Mouse (Mus musculus) embryonic facial prominence, embryonic 13.5 days (tissue): ENCODE measurements at regions not wholly inside any gene's neighbourhood (a gene's known extent, or its start where the extent isn't known, plus 50 kb on each side); places are given as distances from the start of the nearest gene placed in this dataset.

ENCODE experiments used
- ATAC-seq: fragments of 200-750 bp; cut with Nextera tagmentation; 2 replicates; pipeline ENCODE4 v1.8.0; 2017; ENCODE audit warnings: low read depth; ENCODE audit not compliant: insufficient number of reproducible peaks, insufficient read depth, low FRiP score, low TSS enrichment
- H3K27ac ChIP-seq: fragments of 300-500 bp; sonication (generic); 2 replicates; pipeline ENCODE4 v1.5.1; 2015; ENCODE audit warnings: moderate library complexity, mild to moderate bottlenecking, inconsistent platforms
- H3K27me3 ChIP-seq: fragments of 300-500 bp; sonication (generic); 2 replicates; pipeline ENCODE4 v1.6.1; 2015; ENCODE audit warnings: mild to moderate bottlenecking, inconsistent platforms
- H3K36me3 ChIP-seq: fragments of 300-500 bp; sonication (generic); 2 replicates; pipeline ENCODE4 v1.6.1; 2015; ENCODE audit warnings: mild to moderate bottlenecking, inconsistent platforms
- H3K4me1 ChIP-seq: fragments of 300-500 bp; sonication (generic); 2 replicates; pipeline ENCODE4 v1.6.1; 2015; ENCODE audit warnings: inconsistent platforms
- H3K4me2 ChIP-seq: fragments of 300-500 bp; sonication (generic); 2 replicates; pipeline ENCODE4 v1.6.1; 2015; ENCODE audit warnings: moderate library complexity, mild to moderate bottlenecking, inconsistent platforms
- H3K4me3 ChIP-seq: fragments of 300-500 bp; sonication (generic); 2 replicates; pipeline ENCODE4 v1.5.1; 2015; ENCODE audit warnings: mild to moderate bottlenecking, inconsistent platforms
- H3K9ac ChIP-seq: fragments of 300-500 bp; sonication (generic); 2 replicates; pipeline ENCODE4 v1.6.1; 2015; ENCODE audit warnings: mild to moderate bottlenecking, inconsistent platforms
- H3K9me3 ChIP-seq: fragments of 300-500 bp; sonication (generic); 2 replicates; pipeline ENCODE4 v1.6.1; 2016; ENCODE audit warnings: inconsistent platforms
- WGBS: fragments of 180-500 bp; shearing (Covaris S2); methylation state at CpG from one replicate; pipeline ENCODE4 v1.1.7; 2015; ENCODE audit warnings: mixed read lengths; 5-methylcytosine and 5-hydroxymethylcytosine counted together

DNA sequence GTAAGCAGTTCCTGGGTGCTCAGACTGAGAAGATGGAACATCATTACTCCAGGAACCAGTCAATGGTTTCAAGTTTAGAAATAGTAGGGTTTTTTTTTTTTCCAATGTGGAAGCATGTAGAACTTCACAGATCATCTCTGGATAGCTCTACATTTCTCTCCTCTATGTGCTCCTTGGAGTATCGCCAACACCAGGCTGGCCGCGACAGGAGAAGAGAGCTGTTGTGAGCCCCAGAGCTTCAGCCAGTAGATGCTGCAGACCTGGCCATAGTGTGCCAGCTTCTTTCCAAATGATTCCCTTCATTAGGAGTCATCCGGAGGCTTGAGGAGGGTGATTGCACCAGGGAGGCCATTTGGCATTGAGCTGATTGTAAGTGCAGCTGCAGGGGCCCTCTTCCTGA, 322.6 kb upstream of the Thsd7b start:
- H3K27me3 ChIP-seq = no peaks in the 10 kb centered on the region
- no peak overlapping the region for H3K4me3 ChIP-seq
- no peak overlapping the region for H3K9ac ChIP-seq
- H3K9me3 ChIP-seq = no peaks in the 10 kb centered on the region
- 79% methylated on average over 4 of the region's 4 CpGs for WGBS
- no peaks in the 10 kb centered on the region for H3K4me1 ChIP-seq
- no peak for ATAC-seq
- H3K36me3 ChIP-seq = no peaks in the 10 kb centered on the region
- H3K27ac ChIP-seq = no peak overlapping the region
- no peak overlapping the region for H3K4me2 ChIP-seq

DNA sequence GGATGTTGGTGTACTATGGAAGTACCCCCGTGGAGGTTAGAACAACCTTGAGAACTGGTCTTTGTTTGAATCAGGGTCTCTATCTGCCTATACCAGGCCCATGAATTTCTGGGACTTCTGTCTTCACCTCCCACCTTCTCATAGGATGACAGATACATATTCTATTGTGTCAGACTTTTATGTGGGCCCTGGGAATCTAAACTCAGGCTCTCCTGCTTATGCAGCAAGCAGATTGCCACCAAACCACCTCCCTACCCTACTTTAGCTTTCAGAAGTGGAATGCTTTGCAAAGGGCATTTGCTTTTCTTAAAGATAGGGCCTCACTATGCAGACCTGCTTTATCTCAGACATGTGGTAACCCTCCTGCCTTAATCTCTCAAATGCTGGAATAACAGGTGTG, 322.7 kb upstream of the Cxcr4 start:
- no peak overlapping the region for H3K9ac ChIP-seq

DNA sequence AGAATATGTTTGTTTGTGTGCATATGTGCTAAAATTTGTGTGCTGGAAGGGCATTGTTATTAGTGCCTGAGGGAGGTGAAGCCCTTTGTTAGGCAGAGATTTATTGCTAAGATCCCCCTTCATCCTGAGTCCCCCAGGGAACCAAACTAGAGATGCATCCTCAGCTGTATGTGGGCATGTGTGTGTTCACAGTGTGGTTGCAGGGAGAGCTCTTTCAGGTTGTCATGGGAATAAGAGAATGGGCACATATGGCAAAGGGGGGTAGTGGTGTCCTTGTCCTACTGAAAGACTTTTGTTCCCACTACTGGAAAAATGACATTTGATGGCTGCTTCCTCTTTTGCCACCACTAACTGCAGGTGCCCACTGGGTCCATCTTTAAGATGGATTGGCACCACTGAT, 320.4 kb upstream of the Cxcr4 start:
- no peak overlapping the region for H3K4me3 ChIP-seq
- no peak for ATAC-seq
- no peaks in the 10 kb centered on the region for H3K27me3 ChIP-seq
- no peak overlapping the region for H3K4me2 ChIP-seq
- H3K9ac ChIP-seq = no peak overlapping the region
- H3K9me3 ChIP-seq = no peaks in the 10 kb centered on the region
- H3K27ac ChIP-seq = no peak overlapping the region
- no peaks in the 10 kb centered on the region for H3K4me1 ChIP-seq
- no peaks in the 10 kb centered on the region for H3K36me3 ChIP-seq

More for the DNA sequence above, 322.7 kb upstream of the Cxcr4 start:
- 89% methylated on average over 1 of the region's 1 CpGs for WGBS
- H3K4me3 ChIP-seq = no peak overlapping the region
- no peaks in the 10 kb centered on the region for H3K27me3 ChIP-seq
- H3K27ac ChIP-seq = no peak overlapping the region
- H3K4me2 ChIP-seq = no peak overlapping the region
- H3K9me3 ChIP-seq = no peaks in the 10 kb centered on the region
- H3K36me3 ChIP-seq = no peaks in the 10 kb centered on the region
- no peak for ATAC-seq
- no peaks in the 10 kb centered on the region for H3K4me1 ChIP-seq

DNA sequence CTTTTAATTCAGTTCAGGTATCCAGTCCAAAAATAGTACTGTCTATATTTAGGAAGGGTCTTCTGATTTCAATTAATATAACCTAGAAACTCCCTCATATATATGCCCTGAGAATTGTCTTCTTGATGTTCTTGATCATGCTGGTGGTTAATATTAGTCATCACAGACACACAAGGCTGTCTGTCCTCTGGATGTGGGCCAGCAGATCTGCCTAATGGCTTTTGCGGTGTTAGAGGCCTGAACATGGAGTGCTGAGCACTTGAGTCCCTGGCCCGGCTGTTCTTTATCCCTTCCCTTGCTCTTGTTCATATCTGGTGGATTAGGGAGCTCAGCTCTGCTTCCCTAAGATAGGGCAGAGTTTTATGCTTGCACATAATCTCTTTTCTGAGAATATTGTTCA, 315.5 kb upstream of the Cxcr4 start:
- no peaks in the 10 kb centered on the region for H3K4me1 ChIP-seq
- ATAC-seq = no peak
- 86% methylated on average over 2 of the region's 2 CpGs for WGBS
- H3K9me3 ChIP-seq = no peaks in the 10 kb centered on the region
- H3K4me2 ChIP-seq = no peak overlapping the region
- no peaks in the 10 kb centered on the region for H3K36me3 ChIP-seq
- no peaks in the 10 kb centered on the region for H3K27me3 ChIP-seq
- no peak overlapping the region for H3K4me3 ChIP-seq
- no peak overlapping the region for H3K9ac ChIP-seq
- no peak overlapping the region for H3K27ac ChIP-seq

DNA sequence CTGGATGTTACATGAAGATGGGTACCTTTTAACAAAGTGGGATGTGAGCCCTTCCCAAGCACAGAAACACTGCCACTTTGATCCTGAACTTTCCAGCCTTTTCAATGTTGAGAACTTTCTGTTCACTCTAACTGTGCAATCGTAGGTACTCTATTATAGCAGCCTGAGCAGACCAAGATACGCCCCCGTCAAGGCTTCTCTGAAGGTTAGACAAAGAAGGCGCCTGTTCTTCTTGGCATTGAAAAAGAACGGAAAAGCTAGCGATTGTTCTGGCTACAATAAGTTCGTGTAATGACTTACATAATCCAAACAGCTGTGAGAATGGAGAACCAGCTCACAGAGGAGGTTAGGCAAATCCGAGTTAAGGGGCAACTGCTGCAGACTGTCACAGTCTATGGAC, 305.9 kb upstream of the Cxcr4 start:
- no peak for ATAC-seq
- H3K9me3 ChIP-seq = no peaks in the 10 kb centered on the region
- no peaks in the 10 kb centered on the region for H3K27me3 ChIP-seq
- H3K9ac ChIP-seq = no peak overlapping the region
- H3K4me3 ChIP-seq = no peak overlapping the region
- H3K4me2 ChIP-seq = no peak overlapping the region
- WGBS = 76% methylated on average over 8 of the region's 8 CpGs
- H3K4me1 ChIP-seq = no peaks in the 10 kb centered on the region
- H3K36me3 ChIP-seq = no peaks in the 10 kb centered on the region
- H3K27ac ChIP-seq = no peak overlapping the region

DNA sequence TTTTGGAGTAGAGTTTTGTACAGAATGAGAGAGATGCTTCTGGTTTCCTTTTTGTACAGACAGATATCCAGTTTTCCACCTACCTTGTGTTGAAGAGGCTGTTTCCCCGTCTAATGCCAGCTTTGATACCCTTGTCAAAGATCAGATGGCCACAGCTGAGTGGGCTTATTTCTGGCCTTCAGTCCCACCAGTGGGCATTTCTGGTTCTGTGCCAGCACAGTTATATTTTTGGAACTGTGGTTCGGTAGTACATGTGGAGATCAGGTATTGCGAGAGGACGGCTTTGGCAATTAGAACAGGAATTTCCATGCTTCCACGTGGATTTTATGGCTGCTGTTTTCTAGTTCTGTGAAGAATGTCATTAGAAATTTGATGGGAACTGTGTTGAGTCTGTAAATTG, 302.5 kb upstream of the Cxcr4 start:
- Histone ChIP-seq H3K4me3 (no peak overlapping the region), H3K36me3 (no peaks in the 10 kb centered on the region), H3K4me1 (no peaks in the 10 kb centered on the region), H3K9me3 (no peaks in the 10 kb centered on the region), H3K27me3 (no peaks in the 10 kb centered on the region), H3K9ac (no peak overlapping the region), H3K27ac (no peak overlapping the region), H3K4me2 (no peak overlapping the region)
- no peak for ATAC-seq
- WGBS = 80% methylated on average over 5 of the region's 5 CpGs

DNA sequence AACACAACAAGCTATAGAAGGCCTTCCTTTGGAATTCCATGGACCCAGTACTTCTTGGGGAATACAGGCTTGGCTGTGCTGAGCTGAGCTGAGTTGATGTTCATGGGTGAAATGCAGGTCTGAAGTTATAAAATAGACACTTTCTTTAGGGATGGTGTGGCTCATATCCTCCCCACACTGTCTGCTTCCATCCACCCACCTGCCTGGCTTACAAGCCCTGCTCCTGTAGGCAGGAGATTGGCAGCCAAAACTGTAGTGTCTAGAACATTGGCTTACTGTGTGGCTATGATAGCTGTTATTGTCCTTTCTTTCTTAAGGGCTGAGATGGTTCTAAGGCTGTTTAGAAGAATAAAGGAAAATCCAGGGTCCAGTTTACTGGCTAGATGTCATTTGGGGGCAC, 286.2 kb upstream of the Cxcr4 start:
- Histone ChIP-seq H3K36me3 (no peaks in the 10 kb centered on the region), H3K4me2 (no peak overlapping the region), H3K9me3 (no peaks in the 10 kb centered on the region), H3K4me1 (no peaks in the 10 kb centered on the region), H3K27ac (no peak overlapping the region), H3K27me3 (no peaks in the 10 kb centered on the region), H3K4me3 (no peak overlapping the region), H3K9ac (no peak overlapping the region)
- ATAC-seq = no peak

DNA sequence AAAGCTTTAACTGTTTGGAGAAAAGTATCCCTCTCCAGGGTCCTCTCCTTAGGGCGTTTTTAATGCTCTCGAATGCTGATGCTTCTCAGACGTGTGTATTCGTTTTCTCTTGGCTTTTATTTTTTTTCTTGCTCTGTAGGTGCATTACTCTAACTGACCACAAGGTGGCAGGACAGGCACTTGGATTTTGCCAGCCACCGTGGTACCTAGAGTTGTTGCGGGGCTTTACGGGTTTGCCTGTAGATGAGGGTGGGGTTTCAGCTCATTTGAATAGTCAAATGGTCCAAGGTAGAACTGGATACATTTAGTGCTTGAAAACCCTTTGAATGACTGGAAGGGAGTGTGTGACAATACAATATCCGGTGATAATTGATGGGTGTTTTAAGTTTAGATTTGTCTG, 283.2 kb upstream of the Cxcr4 start:
- Histone ChIP-seq H3K27me3 (no peaks in the 10 kb centered on the region), H3K9ac (no peak overlapping the region), H3K27ac (no peak overlapping the region), H3K9me3 (no peaks in the 10 kb centered on the region), H3K36me3 (no peaks in the 10 kb centered on the region), H3K4me3 (no peak overlapping the region), H3K4me1 (no peaks in the 10 kb centered on the region), H3K4me2 (no peak overlapping the region)
- WGBS = 10% methylated on average over 8 of the region's 8 CpGs
- no peak for ATAC-seq

DNA sequence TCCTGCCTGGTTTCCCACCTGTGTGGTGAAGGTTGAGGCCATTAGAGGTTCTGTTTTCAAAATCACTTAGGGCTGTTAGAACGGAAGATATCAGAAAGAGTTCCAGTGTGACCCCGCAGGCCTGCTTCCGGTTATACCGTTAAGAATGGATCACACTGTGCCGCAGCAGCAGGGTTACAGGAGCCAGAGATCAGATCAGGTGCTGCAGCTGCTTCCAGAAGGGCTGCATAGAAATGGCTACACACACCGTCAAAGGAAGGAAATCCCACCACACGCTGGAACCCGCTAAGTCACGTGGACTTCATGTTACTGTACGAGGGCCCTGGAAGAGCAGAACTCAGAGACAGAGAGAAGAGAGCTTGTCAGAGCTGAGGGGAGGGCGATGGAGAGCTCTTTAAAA, 282.1 kb upstream of the Cxcr4 start:
- Histone ChIP-seq H3K9me3 (no peaks in the 10 kb centered on the region), H3K4me2 (no peak overlapping the region), H3K27ac (no peak overlapping the region), H3K4me3 (no peak overlapping the region), H3K4me1 (no peaks in the 10 kb centered on the region), H3K36me3 (no peaks in the 10 kb centered on the region), H3K27me3 (no peaks in the 10 kb centered on the region), H3K9ac (no peak overlapping the region)
- no peak for ATAC-seq
- WGBS = 70% methylated on average over 11 of the region's 11 CpGs

DNA sequence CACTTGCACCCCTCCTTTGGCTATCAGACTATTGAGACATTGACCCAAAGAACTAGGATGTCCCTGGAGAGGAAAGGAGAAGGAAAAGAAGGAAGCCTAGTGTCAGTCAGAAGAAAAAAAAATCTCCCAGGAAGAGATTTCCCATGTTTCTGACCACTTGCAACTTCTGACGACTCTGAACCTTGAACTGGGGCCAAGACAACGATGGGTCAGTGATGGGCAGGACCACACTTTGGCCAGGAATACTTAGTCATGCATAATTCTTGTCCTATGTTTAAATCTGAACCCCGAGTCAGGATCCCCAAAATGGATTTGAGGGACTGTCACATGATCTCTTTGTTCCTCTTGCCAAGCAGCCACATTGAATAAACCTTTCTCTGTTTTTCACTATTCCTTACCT, 276.7 kb upstream of the Cxcr4 start:
- H3K27me3 ChIP-seq = no peaks in the 10 kb centered on the region
- 67% methylated on average over 3 of the region's 3 CpGs for WGBS

DNA sequence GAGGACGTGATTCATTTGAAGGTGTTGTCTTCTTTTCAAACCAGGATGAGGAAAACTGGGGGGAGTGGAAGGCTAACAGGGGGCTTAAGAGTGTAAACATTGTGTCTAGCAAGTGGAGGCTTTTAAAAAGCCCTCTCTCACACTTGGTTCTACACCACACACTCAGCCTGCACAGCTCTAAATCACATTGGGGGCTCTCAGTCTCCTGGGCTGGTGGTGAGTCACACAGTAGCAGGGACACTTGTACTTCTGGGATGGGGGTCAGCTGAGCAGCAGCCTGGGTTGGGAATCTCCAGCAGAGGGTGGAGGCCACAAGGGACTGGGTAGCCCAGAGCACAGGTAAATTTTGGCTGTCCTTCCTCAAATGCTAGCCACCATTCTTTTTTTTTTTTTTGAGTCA, 268.4 kb upstream of the Cxcr4 start:
- 14% methylated on average over 1 of the region's 1 CpGs for WGBS
- ATAC-seq = no peak

More for the DNA sequence above, 276.7 kb upstream of the Cxcr4 start:
- Histone ChIP-seq H3K9me3 (no peaks in the 10 kb centered on the region), H3K4me3 (no peak overlapping the region), H3K36me3 (no peaks in the 10 kb centered on the region), H3K4me2 (no peak overlapping the region), H3K4me1 (no peaks in the 10 kb centered on the region), H3K27ac (no peak overlapping the region), H3K9ac (no peak overlapping the region)
- no peak for ATAC-seq

DNA sequence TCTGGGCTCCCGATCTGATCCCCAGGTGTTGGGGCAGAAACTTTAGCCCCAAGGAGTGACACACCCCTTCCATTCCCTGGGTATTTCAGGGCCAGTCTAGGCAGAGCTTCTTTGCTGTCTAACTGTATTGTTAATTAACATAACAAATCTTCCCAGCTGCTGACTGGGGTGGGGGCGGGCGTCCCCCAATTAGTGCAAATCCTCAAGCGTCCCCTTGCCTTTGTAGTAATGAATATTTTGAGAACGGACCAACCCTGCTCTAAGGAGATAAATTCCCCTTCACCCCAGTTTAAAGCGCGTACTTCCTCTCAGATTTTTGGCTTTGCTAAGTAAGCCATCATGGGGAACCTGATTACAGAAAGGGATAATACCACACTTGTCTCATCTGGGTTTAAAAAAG, 268.0 kb upstream of the Cxcr4 start:
- ATAC-seq = no peak
- 11% methylated on average over 7 of the region's 7 CpGs for WGBS

More for the DNA sequence above, 268.4 kb upstream of the Cxcr4 start:
- no peak overlapping the region for H3K27ac ChIP-seq
- no peaks in the 10 kb centered on the region for H3K9me3 ChIP-seq
- H3K4me1 ChIP-seq = peaks cover 6% of the 10 kb centered on the region; the same call in 1 of the 2 replicates
- no peak overlapping the region for H3K4me2 ChIP-seq
- no peaks in the 10 kb centered on the region for H3K27me3 ChIP-seq
- H3K9ac ChIP-seq = no peak overlapping the region
- H3K36me3 ChIP-seq = no peaks in the 10 kb centered on the region
- H3K4me3 ChIP-seq = no peak overlapping the region

DNA sequence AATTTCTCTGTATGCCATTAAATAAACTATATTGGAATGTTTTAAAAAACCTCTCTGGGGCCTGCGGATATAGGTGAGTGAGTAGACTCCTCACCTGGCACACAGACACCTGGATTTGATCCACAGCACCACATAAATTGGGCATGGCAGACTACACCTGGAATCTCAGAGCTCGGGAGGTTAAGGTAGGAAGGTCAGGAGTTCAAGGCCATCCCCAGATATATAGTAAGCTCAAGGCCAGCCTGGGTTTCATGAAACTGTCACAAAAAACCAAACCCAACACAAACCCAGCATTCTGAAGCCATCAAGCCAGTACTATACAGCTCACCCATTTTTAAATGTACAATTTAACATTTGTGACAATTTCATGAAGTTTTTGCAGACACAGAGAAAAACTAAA, 266.6 kb upstream of the Cxcr4 start:
- peaks cover 6% of the 10 kb centered on the region; the same call in 1 of the 2 replicates for H3K4me1 ChIP-seq
- H3K27me3 ChIP-seq = no peaks in the 10 kb centered on the region
- no peak overlapping the region for H3K27ac ChIP-seq
- no peak overlapping the region for H3K4me3 ChIP-seq
- no peaks in the 10 kb centered on the region for H3K36me3 ChIP-seq
- 86% methylated on average over 2 of the region's 2 CpGs for WGBS
- no peak overlapping the region for H3K4me2 ChIP-seq
- no peak for ATAC-seq
- no peak overlapping the region for H3K9ac ChIP-seq
- no peaks in the 10 kb centered on the region for H3K9me3 ChIP-seq

More for the DNA sequence above, 268.0 kb upstream of the Cxcr4 start:
- no peaks in the 10 kb centered on the region for H3K9me3 ChIP-seq
- no peak overlapping the region for H3K4me2 ChIP-seq
- H3K4me1 ChIP-seq = peaks cover 6% of the 10 kb centered on the region; the same call in 1 of the 2 replicates
- no peaks in the 10 kb centered on the region for H3K36me3 ChIP-seq
- H3K27me3 ChIP-seq = no peaks in the 10 kb centered on the region
- no peak overlapping the region for H3K4me3 ChIP-seq
- H3K27ac ChIP-seq = no peak overlapping the region
- H3K9ac ChIP-seq = no peak overlapping the region
